ENCODE assay signal across 8 mouse cellular contexts in the genomic region with DNA sequence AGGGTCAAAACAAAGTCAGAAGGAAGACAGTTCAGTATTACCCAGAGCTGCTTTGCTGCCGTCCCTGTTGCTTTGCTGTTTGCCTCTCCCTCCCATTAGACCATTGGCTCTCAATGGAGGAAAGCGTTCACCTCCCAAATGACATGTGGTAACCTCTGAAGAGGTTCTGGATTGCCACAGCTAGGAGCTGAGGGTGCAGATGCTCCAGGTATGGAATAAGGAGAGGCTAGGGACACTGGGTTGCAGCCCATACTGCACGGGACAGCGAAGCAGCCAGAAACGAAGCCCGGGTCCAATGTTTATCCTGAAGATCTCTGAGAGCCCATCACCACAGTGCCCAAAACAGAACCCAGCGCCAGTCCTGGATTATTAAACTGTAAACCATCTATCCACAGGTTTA. TPM values are rescaled to one million over a fixed set of nuclear protein-coding genes. Genes with fewer than 3 reads are reported as not detected.
DNase-seq lines count a peak whose midpoint lies in the region; ATAC-seq lines count a peak whose summit lies in the region.

No protein-coding gene starts in this region.

- peak overlapping the region; percentile 99; the same call in 1 of the 2 replicates for H3K27ac ChIP-seq in limb, embryonic 13.5 days
- peak overlapping the region; percentile 100 for H3K27ac ChIP-seq in stomach, embryonic 15.5 days

- H3K4me2 ChIP-seq in limb, embryonic 13.5 days (replicated peaks), result no peak overlapping the region
- no peak overlapping the region for H3K4me2 ChIP-seq in stomach, embryonic 15.5 days

- ATAC-seq in megakaryocyte, adult 5-6 weeks (ENCODE audit: poor library complexity, severe bottlenecking), result no peak
- no peak for ATAC-seq in limb, embryonic 13.5 days (ENCODE audit: low FRiP score, low read depth)
- ATAC-seq in stomach, embryonic 15.5 days (ENCODE audit: insufficient read depth, low FRiP score, low read depth), result no peak

- 67% methylated on average over 7 of the region's 7 CpGs for WGBS in limb, embryonic 13.5 days
- 57% methylated on average over 7 of the region's 7 CpGs for WGBS in stomach, embryonic 15.5 days

- no peak overlapping the region for H3K9ac ChIP-seq in limb, embryonic 13.5 days
- no peak overlapping the region for H3K9ac ChIP-seq in stomach, embryonic 15.5 days

- peak; percentile 51 for DNase-seq in cerebellum, adult 9-10 months
- no peak for DNase-seq in cerebellum, adult 11 months
- no peak for DNase-seq in urinary bladder, postnatal 10 days (ENCODE audit: low spot score)
- DNase-seq in thymus, postnatal 0 days (ENCODE audit: low spot score), result no peak

- H3K9me3 ChIP-seq in megakaryocyte, embryonic 14.5 days, result no peaks in the 10 kb centered on the region
- H3K9me3 ChIP-seq in limb, embryonic 13.5 days, result no peaks in the 10 kb centered on the region
- no peaks in the 10 kb centered on the region for H3K9me3 ChIP-seq in stomach, embryonic 15.5 days

- no peaks in the 10 kb centered on the region for H3K27me3 ChIP-seq in megakaryocyte, embryonic 14.5 days (replicated peaks)
- no peaks in the 10 kb centered on the region for H3K27me3 ChIP-seq in limb, embryonic 13.5 days
- no peaks in the 10 kb centered on the region for H3K27me3 ChIP-seq in stomach, embryonic 15.5 days (replicated peaks)

- peak overlapping the region; percentile 89 for H3K4me3 ChIP-seq in megakaryocyte, embryonic 14.5 days (replicated peaks)
- no peak overlapping the region for H3K4me3 ChIP-seq in limb, embryonic 13.5 days
- H3K4me3 ChIP-seq in stomach, embryonic 15.5 days (replicated peaks), result no peak overlapping the region

- no peaks in the 10 kb centered on the region for H3K36me3 ChIP-seq in megakaryocyte, embryonic 14.5 days (replicated peaks; ENCODE audit: low read length)
- H3K36me3 ChIP-seq in limb, embryonic 13.5 days, result no peaks in the 10 kb centered on the region
- H3K36me3 ChIP-seq in stomach, embryonic 15.5 days, result no peaks in the 10 kb centered on the region

- peaks cover 76% of the 10 kb centered on the region for H3K4me1 ChIP-seq in megakaryocyte, embryonic 14.5 days
- peaks cover 60% of the 10 kb centered on the region for H3K4me1 ChIP-seq in limb, embryonic 13.5 days
- peaks cover 60% of the 10 kb centered on the region for H3K4me1 ChIP-seq in stomach, embryonic 15.5 days

RNA-seq across cellular contexts. Expression of a gene that starts 9.6 kb away (rescaled TPM):
- 41.0 and 57.7 TPM in 2 replicates for polyA plus RNA-seq in megakaryocyte, embryonic 14.5 days (2012; ENCODE audit: insufficient read depth, low replicate concordance)
- 26.9 and 37.5 TPM in 2 replicates for total RNA-seq in megakaryocyte, adult 5-6 weeks (2015)
- 26.7 and 28.3 TPM in 2 replicates for total RNA-seq in megakaryocyte, adult 5-6 weeks (2017)
- polyA plus RNA-seq in limb, embryonic 13.5 days (2015; fragmentation: Nextera tagmentation; extraction: Ambion mirVana), result 59.4 and 65.7 TPM in 2 replicates
- 53.6 and 54.5 TPM in 2 replicates for polyA plus RNA-seq in stomach, embryonic 15.5 days (2015; fragmentation: Nextera tagmentation; extraction: Ambion mirVana)
- 38.8 and 46.7 TPM in 2 replicates for polyA plus RNA-seq in thymus, postnatal 0 days (2015; fragmentation: Nextera tagmentation; extraction: Ambion mirVana)
